Mouse (Mus musculus): ENCODE results near the gene Zfp354c. TPM values are rescaled to one million over a fixed set of nuclear protein-coding genes. Genes with fewer than 3 reads are reported as not detected.

Zfp354c gene
- total and polyA plus RNA-seq, 3 experiments, result 4.2 to 4.5 TPM; not detected in 1

- Histone ChIP-seq H3K36me3 (ENCODE audit: control insufficient read depth in 1 of 2, insufficient read depth in 2 of 2, low read length in 2 of 2) (no peaks in the 10 kb centered on the region; a peak in 1 of 4 replicates), H3K27ac (ENCODE audit: control insufficient read depth, low read depth, low read length) (no peak overlapping the region), H3K79me2 (ENCODE audit: control insufficient read depth, insufficient read depth, low read length, poor library complexity) (no peaks in the 10 kb centered on the region), H3K9ac (ENCODE audit: control insufficient read depth, low read depth, low read length, poor library complexity, severe bottlenecking) (no peak overlapping the region), H3K9me3 (replicated peaks; ENCODE audit: insufficient read depth, low read length) (no peaks in the 10 kb centered on the region; the same call in 1 of the 2 replicates), H3K27me3 (ENCODE audit: control insufficient read depth in 1 of 2, insufficient read depth in 2 of 2, low read length in 2 of 2) (no peaks in the 10 kb centered on the region), H3K4me3 (ENCODE audit: control insufficient read depth in 1 of 2, insufficient read depth in 1 of 2, low read depth in 2 of 2, low read length in 2 of 2) (no peak overlapping the region), H3K4me1 (ENCODE audit: control insufficient read depth in 1 of 2, insufficient read depth in 2 of 2, low read length in 2 of 2) (no peaks in the 10 kb centered on the region)
- no peak for DNase-seq (ENCODE audit: low read depth, low spot score)
- TF ChIP-seq UBTF (IDR thresholded peaks at IDR 0.05; ENCODE audit: borderline replicate concordance, insufficient read depth, low read depth, low read length) (no peak), HCFC1 (IDR thresholded peaks at IDR 0.05; ENCODE audit: low read depth, low read length) (no peak), MAFK (IDR thresholded peaks at IDR 0.05; ENCODE audit: borderline replicate concordance, low read depth, low read length) (peak; percentile 95)
These were observed 13.3 kb downstream of the Zfp354c start for GRCm38 (mm10) chr11:50814233-50814632.

GRCm38 (mm10) chr11:50798836-50799235 is 28.7 kb downstream of the Zfp354c start:
- H3K4me3 ChIP-seq (ENCODE audit: control insufficient read depth in 1 of 2, insufficient read depth in 1 of 2, low read depth in 2 of 2, low read length in 2 of 2), result no peak overlapping the region
- no peaks in the 10 kb centered on the region for H3K27me3 ChIP-seq (ENCODE audit: control insufficient read depth in 1 of 2, insufficient read depth in 2 of 2, low read length in 2 of 2)
- H3K79me2 ChIP-seq (ENCODE audit: control insufficient read depth, insufficient read depth, low read length, poor library complexity), result no peaks in the 10 kb centered on the region
- TF ChIP-seq SMC3 (IDR thresholded peaks at IDR 0.05; ENCODE audit: low read depth, low read length), result no peak
- H3K36me3 ChIP-seq (ENCODE audit: control insufficient read depth in 1 of 2, insufficient read depth in 2 of 2, low read length in 2 of 2), result no peaks in the 10 kb centered on the region
- no peaks in the 10 kb centered on the region for H3K9me3 ChIP-seq (replicated peaks; ENCODE audit: insufficient read depth, low read length)
- DNase-seq (ENCODE audit: low read depth, low spot score), result no peak
- no peak overlapping the region for H3K27ac ChIP-seq (ENCODE audit: control insufficient read depth, low read depth, low read length)
- H3K9ac ChIP-seq (ENCODE audit: control insufficient read depth, low read depth, low read length, poor library complexity, severe bottlenecking), result no peak overlapping the region
- no peaks in the 10 kb centered on the region for H3K4me1 ChIP-seq (ENCODE audit: control insufficient read depth in 1 of 2, insufficient read depth in 2 of 2, low read length in 2 of 2)

GRCm38 (mm10) chr11:50797674-50798073 is 29.9 kb downstream of the Zfp354c start:
- Histone ChIP-seq H3K79me2 (ENCODE audit: control insufficient read depth, insufficient read depth, low read length, poor library complexity) (no peaks in the 10 kb centered on the region), H3K36me3 (ENCODE audit: control insufficient read depth in 1 of 2, insufficient read depth in 2 of 2, low read length in 2 of 2) (no peaks in the 10 kb centered on the region), H3K4me1 (ENCODE audit: control insufficient read depth in 1 of 2, insufficient read depth in 2 of 2, low read length in 2 of 2) (no peaks in the 10 kb centered on the region), H3K9ac (ENCODE audit: control insufficient read depth, low read depth, low read length, poor library complexity, severe bottlenecking) (no peak overlapping the region), H3K9me3 (replicated peaks; ENCODE audit: insufficient read depth, low read length) (no peaks in the 10 kb centered on the region), H3K27me3 (ENCODE audit: control insufficient read depth in 1 of 2, insufficient read depth in 2 of 2, low read length in 2 of 2) (no peaks in the 10 kb centered on the region), H3K27ac (ENCODE audit: control insufficient read depth, low read depth, low read length) (no peak overlapping the region), H3K4me3 (ENCODE audit: control insufficient read depth in 1 of 2, insufficient read depth in 1 of 2, low read depth in 2 of 2, low read length in 2 of 2) (no peak overlapping the region)
- no peak for DNase-seq (ENCODE audit: low read depth, low spot score)
- TF ChIP-seq MEF2A (IDR thresholded peaks at IDR 0.05; ENCODE audit: extremely low read depth, insufficient replicate concordance, low read depth, low read length, poor library complexity, severe bottlenecking), result no peak
- TF ChIP-seq USF2 (IDR thresholded peaks at IDR 0.05; ENCODE audit: borderline replicate concordance in 1 of 2, insufficient read depth in 1 of 2, low read depth in 1 of 2, low read length in 2 of 2), result no peak
- TF ChIP-seq TCF12 (IDR thresholded peaks at IDR 0.05; ENCODE audit: low read depth, low read length), result no peak
- TF ChIP-seq EP300 (IDR thresholded peaks at IDR 0.05; ENCODE audit: low read depth in 1 of 2, low read length in 2 of 2), result no peak
- no peak for TF ChIP-seq CHD1 (IDR thresholded peaks at IDR 0.05; ENCODE audit: low read depth, low read length)
- TF ChIP-seq RCOR1 (IDR thresholded peaks at IDR 0.05; ENCODE audit: low read depth, low read length), result no peak
- no peak for TF ChIP-seq MAFK (IDR thresholded peaks at IDR 0.05; ENCODE audit: borderline replicate concordance, low read depth, low read length)
- no peak for TF ChIP-seq CTCF (IDR thresholded peaks at IDR 0.05 in 2 of 3, conservative IDR thresholded peaks at IDR 0.05 in 1 of 3; ENCODE audit: control insufficient read depth in 1 of 3, insufficient read depth in 1 of 3, low read depth in 2 of 3, low read length in 3 of 3, poor library complexity in 1 of 3, severe bottlenecking in 1 of 3)
- TF ChIP-seq JUND (IDR thresholded peaks at IDR 0.05; ENCODE audit: low read depth, low read length), result no peak
- no peak for TF ChIP-seq CHD2 (IDR thresholded peaks at IDR 0.05; ENCODE audit: low read length)
- TF ChIP-seq USF1 (IDR thresholded peaks at IDR 0.05; ENCODE audit: low read depth, low read length), result no peak
- no peak for TF ChIP-seq MAZ (IDR thresholded peaks at IDR 0.05; ENCODE audit: low read depth, low read length)
- no peak for TF ChIP-seq POLR2A (IDR thresholded peaks at IDR 0.05; ENCODE audit: control insufficient read depth in 1 of 2, insufficient read depth in 1 of 2, low read depth in 1 of 2, low read length in 2 of 2, poor library complexity in 1 of 2)
- no peak for TF ChIP-seq POLR2AphosphoS2 (IDR thresholded peaks at IDR 0.05; ENCODE audit: low read length)

Data from MEL (cell line).